Mouse (Mus musculus) CD4-positive naive resting alpha-beta T cell, adult 57 days (primary cell): ENCODE measurements around the gene Cox8c. TPM values are rescaled to one million over a fixed set of nuclear protein-coding genes. Genes with fewer than 3 reads are reported as not detected.

ENCODE experiments used
- total RNA-seq: library from RNA; stranded (reverse); gene quantifications from one replicate; pipeline ENCODE4 v1.2.4, GENCODE M21; 2023

Gene Cox8c
- total RNA-seq = not detected

DNA sequence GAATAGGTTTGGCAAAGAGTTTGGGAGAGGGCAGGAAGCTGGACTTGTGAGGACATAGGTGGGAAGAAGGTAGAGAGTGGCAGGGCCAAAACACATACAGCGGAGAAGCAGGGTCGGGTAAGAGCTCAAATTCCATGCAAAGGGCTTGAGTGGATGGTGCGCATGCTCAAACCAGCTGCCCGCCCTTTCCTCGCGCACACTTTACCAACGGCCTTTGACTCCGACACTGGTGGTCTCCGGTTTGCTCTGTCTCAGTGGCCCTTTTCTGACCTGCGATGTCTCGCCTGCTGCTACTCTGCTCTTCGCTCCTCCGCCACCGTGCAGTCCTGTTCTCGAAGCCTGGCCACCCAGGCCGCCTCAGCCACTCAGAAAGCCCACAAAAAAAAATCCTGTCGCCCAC lies at the start of gene Cox8c:
Gene Cox8c, plus strand, starts transcription at position 226 of the 400 bp plus-strand sequence.

DNA sequence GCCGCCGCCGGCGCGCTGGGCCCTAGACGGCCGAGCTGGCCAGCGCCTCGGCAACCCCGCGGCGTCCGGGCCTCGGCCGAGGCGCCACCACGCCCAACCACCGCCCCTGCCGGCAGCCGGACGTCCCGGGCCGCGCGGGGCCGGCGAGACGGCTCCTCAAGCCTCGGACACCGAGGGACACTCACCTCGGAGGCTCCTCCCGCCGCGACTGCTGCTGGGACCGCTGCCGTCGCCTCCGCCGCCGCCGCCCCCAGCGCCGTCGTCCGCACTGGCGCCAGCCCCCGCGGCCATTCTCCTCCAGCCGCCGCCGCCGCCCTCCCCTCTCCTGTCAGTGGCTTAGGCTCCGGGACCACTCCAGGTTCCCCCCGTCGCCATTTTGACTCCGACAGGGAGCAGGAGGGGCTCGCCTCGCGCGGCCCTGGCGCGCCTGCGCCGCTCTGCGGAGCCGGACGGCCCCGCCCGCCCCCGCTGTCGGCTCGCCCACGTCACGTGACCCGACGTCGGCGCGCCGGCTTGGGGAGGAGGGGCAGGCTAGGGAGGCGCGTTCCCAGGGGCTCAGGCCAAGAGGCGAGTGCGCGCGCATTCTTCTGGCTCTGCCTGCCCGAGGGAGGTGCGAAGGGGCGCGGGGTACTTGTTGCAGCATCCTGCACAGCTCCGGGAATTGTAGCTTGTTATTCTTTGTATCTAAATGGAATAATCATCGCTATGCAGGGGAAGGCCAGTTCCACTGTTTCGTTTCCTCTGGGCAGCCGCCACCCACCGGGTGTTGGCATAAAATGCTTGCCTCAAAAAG lies 20.9 kb upstream of the Cox8c start, which contains the start of gene Btbd7:
Gene Btbd7, minus strand, starts transcription at position 441 of the 793 bp plus-strand sequence.

DNA sequence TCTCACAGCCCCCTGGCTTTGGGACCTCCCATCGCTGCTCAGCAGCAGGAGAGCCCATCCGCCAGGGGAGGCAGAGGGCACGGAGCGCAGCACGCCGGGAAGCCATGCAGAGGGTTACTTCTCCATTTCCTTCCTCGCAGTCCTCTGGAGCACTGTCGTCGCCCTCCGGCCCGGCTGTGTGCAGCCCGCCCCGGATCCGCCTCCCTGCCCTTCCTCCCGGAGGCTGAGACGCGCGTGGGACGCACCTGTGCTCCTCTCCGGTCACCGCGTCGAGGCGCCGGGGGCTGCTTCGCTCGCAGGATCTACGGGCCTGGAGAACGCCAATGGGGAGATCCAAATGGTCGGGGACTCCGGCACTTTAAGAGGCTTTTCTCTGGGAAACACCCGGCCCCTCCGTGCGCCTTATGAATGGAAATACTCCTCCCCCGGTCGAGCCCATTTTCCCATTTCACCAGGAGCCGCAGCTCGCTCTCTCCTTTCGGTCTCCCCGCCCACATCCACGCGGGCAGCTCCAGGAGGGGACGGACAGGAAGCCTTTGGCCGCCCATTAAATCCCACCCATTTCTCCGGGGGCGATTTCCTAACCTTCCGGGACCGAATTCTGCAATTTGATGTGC lies 49.8 kb downstream of the Cox8c start, which contains the start of gene Unc79:
Gene Unc79, plus strand, starts transcription at position 82 of the 617 bp plus-strand sequence.

Other genes starting within 250 kb of the Cox8c start
- gene Itpk1, start 194.4 kb upstream of the Cox8c start, total RNA-seq = 61.9 TPM
- gene Moap1, start 155.7 kb upstream of the Cox8c start, total RNA-seq = 9.6 TPM
- 14.8 TPM for gene Tmem251, start 155.6 kb upstream of the Cox8c start, total RNA-seq
- gene Gm28051, start 141.6 kb upstream of the Cox8c start, total RNA-seq = not detected
- gene Gon7, start 141.5 kb upstream of the Cox8c start, total RNA-seq = 32.6 TPM
- 21.2 TPM for gene Ubr7, start 141.3 kb upstream of the Cox8c start, total RNA-seq
- 4.8 TPM for gene Gm20604, start 140.6 kb upstream of the Cox8c start, total RNA-seq
- gene Btbd7, start 20.8 kb upstream of the Cox8c start, total RNA-seq = 55.2 TPM
- not detected for gene Unc79, start 49.5 kb downstream of the Cox8c start, total RNA-seq